Mouse (Mus musculus) E14TG2a.4 (cell line): ENCODE measurements around the gene Pgp.

Experiments used
- CTCF ChIP-seq: conservative IDR thresholded peaks from 2 replicates; pipeline ENCODE4 v1.5.1; 2014; ENCODE audit warnings: low read length
- NANOG ChIP-seq: IDR thresholded peaks from 2 replicates; pipeline ENCODE4 v1.6.1; 2014; ENCODE audit warnings: borderline replicate concordance, low read length, mixed read lengths
- POU5F1 ChIP-seq: IDR thresholded peaks from 2 replicates; pipeline ENCODE4 v1.6.1; 2014; ENCODE audit warnings: low read length, borderline replicate concordance

DNA sequence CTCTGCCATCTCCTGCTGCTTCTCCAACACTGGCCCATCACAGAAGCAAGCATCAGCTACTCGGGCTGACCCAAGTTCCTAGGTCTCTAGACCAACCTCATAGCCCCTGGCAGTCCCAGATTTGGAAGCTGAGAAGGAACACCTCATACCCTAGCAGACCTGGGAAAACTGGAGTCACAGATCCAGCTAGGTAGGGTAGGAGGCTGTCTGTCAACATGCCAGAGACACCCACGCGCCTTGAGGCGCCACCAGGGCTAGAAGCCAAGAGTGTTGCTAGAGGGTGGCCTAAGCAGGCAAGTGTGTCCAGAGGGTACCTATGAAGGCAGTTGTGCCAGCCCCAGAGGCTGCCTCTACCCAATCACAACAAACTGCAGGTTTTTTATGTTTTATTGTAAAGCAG lies 26.8 kb upstream of the Pgp start:
- TF ChIP-seq CTCF (no peak), NANOG (no peak), POU5F1 (no peak)
